Mouse (Mus musculus) gastrocnemius, adult 2 months (tissue): ENCODE measurements around the gene Mdn1. TPM values are rescaled to one million over a fixed set of nuclear protein-coding genes. Genes with fewer than 3 reads are reported as not detected.
A peak's percentile ranks its signal among the peaks of the same experiment; 100 is the strongest.

ENCODE experiments used
- DNase-seq: peaks from one replicate; pipeline ENCODE4 v3.0.0; 2022
- H3K27ac ChIP-seq: fragments of 200-600 bp; 2 replicates; pipeline ENCODE4 v1.8.1; 2022; ENCODE audit warnings: mild to moderate bottlenecking
- H3K4me3 ChIP-seq: fragments of 200-600 bp; 2 replicates; pipeline ENCODE4 v1.8.1; 2022; ENCODE audit warnings: mild to moderate bottlenecking, moderate library complexity
- CTCF ChIP-seq: fragments of 200-600 bp; IDR thresholded peaks from 2 replicates; pipeline ENCODE4 v1.8.1; 2022; ENCODE audit warnings: antibody characterized with exemption, mild to moderate bottlenecking, moderate library complexity
- intact Hi-C: fragments of 180-260 bp; cut with DNase I; formaldehyde crosslinking; loops from one replicate; pipeline ENCODE4 v1.15.1; 2025
- total RNA-seq, 2 experiments: library from RNA; stranded (reverse); gene quantifications; 2 replicates each; pipeline ENCODE4 v1.2.3; 2021

The Mdn1 gene
- total RNA-seq, 2 experiments from 2014 or later = 6.1 to 8.6 TPM

GRCm38 (mm10) chr4:32799966-32800576, 143.2 kb downstream of the Mdn1 start, which contains the start of gene Lyrm2:
Lyrm2 (plus strand) TSS chr4:32800253.
- intact Hi-C loops = no loop called here
- TF ChIP-seq CTCF = no peak
- Histone ChIP-seq H3K4me3 (peak within 1 kb of the TSS; percentile 96), H3K27ac (peak within 1 kb of the TSS; percentile 95)
- peak; percentile 84 for DNase-seq

- peak overlapping the region; percentile 96 for H3K4me3 ChIP-seq
- no peak for DNase-seq
- TF ChIP-seq CTCF = no peak
- H3K27ac ChIP-seq = peak overlapping the region; percentile 95
- intact Hi-C loops = no loop called here
These were observed 143.8 kb downstream of the Mdn1 start for GRCm38 (mm10) chr4:32800577-32801170.

- Histone ChIP-seq H3K27ac (no peak overlapping the region), H3K4me3 (no peak overlapping the region)
- DNase-seq = no peak
- TF ChIP-seq CTCF = no peak
- intact Hi-C loops = no loop called here
These were observed 160.6 kb downstream of the Mdn1 start for GRCm38 (mm10) chr4:32817478-32817877.

- Histone ChIP-seq H3K27ac (no peak overlapping the region), H3K4me3 (no peak overlapping the region)
- TF ChIP-seq CTCF = no peak
- intact Hi-C loops = no loop called here
- no peak for DNase-seq
These were observed 163.8 kb downstream of the Mdn1 start for GRCm38 (mm10) chr4:32820676-32821075.

GRCm38 (mm10) chr4:32824254-32824653, 167.3 kb downstream of the Mdn1 start:
- TF ChIP-seq CTCF = no peak
- H3K27ac ChIP-seq = no peak overlapping the region
- H3K4me3 ChIP-seq = no peak overlapping the region
- intact Hi-C loops = no loop called here
- no peak for DNase-seq

Other genes starting within 250 kb of the Mdn1 start
- not detected for gene Gja10, start 54.4 kb upstream of the Mdn1 start, total RNA-seq
- gene Casp8ap2, start 41.7 kb upstream of the Mdn1 start, total RNA-seq = 1 to 10 TPM; 4.3 to 5.0 TPM
- gene Lyrm2, start 143.1 kb downstream of the Mdn1 start, total RNA-seq = 10 to 100 TPM; 15.7 to 26.1 TPM